Mouse (Mus musculus): Measurements from ENCODE around the gene Nr5a2. TPM values are rescaled to one million over a fixed set of nuclear protein-coding genes. Genes with fewer than 3 reads are reported as not detected.

Nr5a2 gene
- polyA plus RNA-seq, 1 experiment from 2014 or later: 0.52 TPM

DNA sequence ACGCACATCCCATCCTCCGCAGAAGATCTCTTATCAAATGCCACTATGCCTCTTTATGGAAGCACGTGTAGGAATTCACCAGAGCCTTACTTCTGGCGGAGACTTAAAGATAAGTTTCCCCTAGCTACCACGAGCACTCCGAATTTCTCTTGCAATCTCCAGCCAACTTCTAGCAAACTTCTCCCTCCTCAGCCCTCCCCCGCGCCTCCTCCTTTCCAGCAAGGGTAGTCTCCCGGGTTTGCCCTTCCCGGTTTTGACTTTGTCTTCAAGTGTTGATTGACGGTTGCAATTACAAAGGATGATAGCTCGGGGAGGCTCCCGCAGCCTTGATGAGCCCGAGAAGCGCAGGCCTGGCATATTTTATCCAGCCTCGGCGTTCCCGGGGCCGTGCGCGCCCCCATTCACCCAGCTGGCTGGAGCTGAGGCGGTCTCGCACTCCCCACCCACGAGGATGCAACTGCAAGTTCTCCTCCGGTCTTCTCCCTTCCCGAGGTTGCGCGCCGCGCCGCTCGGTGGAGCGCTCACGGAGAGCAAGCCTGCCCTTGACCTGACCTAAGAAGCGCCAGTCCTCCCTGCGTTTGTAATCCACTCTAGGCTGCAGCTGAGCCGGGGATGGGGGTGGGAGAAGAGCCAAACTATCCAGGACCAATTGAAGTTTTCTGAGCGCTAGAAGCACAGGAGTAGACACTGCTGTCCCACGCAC, 7.5 kb downstream of the Nr5a2 start:
- WGBS: under 1% methylated on average over 39 of the region's 39 CpGs

DNA sequence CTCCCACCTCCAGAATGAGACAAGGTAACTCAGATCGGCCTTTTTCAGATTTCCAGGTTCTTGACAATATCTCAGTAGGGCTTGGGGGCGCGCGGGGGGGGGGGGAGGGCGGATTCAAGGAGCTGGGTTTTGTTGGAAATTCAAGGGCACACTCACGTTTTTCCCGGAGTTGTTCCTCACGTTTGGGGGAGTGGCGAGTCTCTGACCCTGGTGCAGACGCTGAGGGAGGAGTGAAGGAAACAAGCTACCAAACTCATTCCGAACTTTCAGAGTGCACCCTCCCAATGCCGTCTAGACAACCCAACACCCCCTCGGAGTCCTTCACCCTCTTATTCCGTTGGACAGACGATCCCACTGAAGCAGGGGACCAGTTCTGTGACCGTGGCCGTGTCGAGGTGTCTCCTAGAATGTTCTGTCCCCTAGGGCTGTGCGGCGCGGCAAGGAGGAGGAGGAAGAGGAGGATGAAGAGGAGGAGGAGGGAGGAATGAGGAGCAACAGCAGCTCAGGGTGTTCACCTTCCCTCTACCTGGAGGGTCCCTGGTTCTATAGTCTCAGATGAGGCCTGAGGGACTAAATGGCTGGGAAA, 8.2 kb downstream of the Nr5a2 start:
- H3K27ac ChIP-seq (ENCODE audit: low read depth, low read length): no peak overlapping the region
- H3K4me1 ChIP-seq (ENCODE audit: control insufficient read depth, insufficient read depth, low read length): peaks cover 18% of the 10 kb centered on the region
- peaks cover 92% of the 10 kb centered on the region for H3K27me3 ChIP-seq (ENCODE audit: control insufficient read depth, insufficient read depth, low read length)
- DNase-seq (ENCODE audit: low spot score, missing footprints) (peak; percentile 94), ATAC-seq (ENCODE audit: low FRiP score) (no peak)
- H3K4me2 ChIP-seq: peak overlapping the region; percentile 64
- H3K9ac ChIP-seq (ENCODE audit: low read length): no peak overlapping the region
- under 1% methylated on average over 20 of the region's 21 CpGs for WGBS
- H3K9me3 ChIP-seq (ENCODE audit: control insufficient read depth, low read length): 0 out of 2 replicates have a peak, but pooled peaks cover 2% of the 10 kb centered on the region
- peak overlapping the region; percentile 30; the same call in 1 of the 2 replicates for H3K4me3 ChIP-seq (ENCODE audit: low read depth, low read length)
- H3K36me3 ChIP-seq (ENCODE audit: control insufficient read depth, insufficient read depth, low read length): no peaks in the 10 kb centered on the region

More for the DNA sequence above, 7.5 kb downstream of the Nr5a2 start:
- Histone ChIP-seq H3K9ac (ENCODE audit: low read length) (no peak overlapping the region; the same call in 1 of the 2 replicates), H3K4me1 (ENCODE audit: control insufficient read depth, insufficient read depth, low read length) (peaks cover 16% of the 10 kb centered on the region), H3K4me3 (ENCODE audit: low read depth, low read length) (peak overlapping the region; percentile 30), H3K27ac (ENCODE audit: low read depth, low read length) (no peak overlapping the region), H3K9me3 (ENCODE audit: control insufficient read depth, low read length) (0 out of 2 replicates have a peak, but pooled peaks cover 2% of the 10 kb centered on the region), H3K27me3 (ENCODE audit: control insufficient read depth, insufficient read depth, low read length) (peaks cover 91% of the 10 kb centered on the region), H3K36me3 (ENCODE audit: control insufficient read depth, insufficient read depth, low read length) (no peaks in the 10 kb centered on the region), H3K4me2 (peak overlapping the region; percentile 64)
- DNase-seq (ENCODE audit: low spot score, missing footprints): peak; percentile 98
- peak; percentile 36 for ATAC-seq (ENCODE audit: low FRiP score)

DNA sequence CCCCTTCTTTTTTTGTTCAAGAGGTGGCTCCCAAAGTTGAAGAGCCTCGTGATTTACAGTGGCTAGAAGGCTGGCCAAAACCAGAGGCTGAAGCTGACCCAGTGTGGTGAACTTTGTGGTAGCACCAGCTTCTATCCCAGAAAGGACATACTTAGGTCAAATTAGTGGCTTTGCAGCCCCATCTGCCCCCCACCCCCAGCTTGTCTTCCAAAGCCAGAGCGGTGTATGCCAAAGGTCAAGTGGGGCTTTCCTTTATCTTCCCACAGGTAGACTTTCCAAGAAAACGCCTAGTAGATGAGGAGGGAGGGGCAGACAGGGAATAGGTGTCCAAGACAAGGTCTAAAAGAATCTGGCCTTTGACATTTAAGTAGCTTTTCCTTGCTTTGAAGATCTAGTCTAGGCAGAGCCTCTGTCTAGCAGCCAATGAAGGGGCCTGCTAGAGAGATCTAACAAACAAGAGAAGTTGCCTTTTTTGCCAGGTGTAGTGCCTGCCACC, 9.0 kb downstream of the Nr5a2 start:
- peaks cover 97% of the 10 kb centered on the region for H3K27me3 ChIP-seq (ENCODE audit: control insufficient read depth, insufficient read depth, low read length)

DNA sequence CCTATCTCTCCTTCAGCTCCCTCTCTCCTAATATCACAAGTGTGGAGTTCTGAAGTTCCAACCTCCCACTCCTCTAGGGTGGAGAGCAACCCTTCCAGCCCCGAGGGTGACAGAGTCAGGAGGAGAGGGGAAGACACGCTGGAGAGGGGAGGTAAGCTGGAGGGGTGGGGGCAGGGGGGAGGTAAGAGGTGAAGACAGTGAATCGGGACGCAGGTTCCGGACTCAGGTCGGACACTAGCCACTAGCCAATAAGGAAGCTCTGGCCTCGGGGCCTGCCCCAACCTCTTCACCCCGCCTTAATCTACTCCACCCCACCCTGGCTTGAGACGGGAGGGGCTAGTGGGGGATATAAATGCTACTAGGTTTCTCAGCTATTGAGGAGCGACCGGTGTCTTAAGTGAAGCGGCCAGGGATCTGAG, 10.9 kb downstream of the Nr5a2 start:
- H3K9me3 ChIP-seq (ENCODE audit: control insufficient read depth, low read length): 0 out of 2 replicates have a peak, but pooled peaks cover 2% of the 10 kb centered on the region
- no peak overlapping the region for H3K27ac ChIP-seq (ENCODE audit: low read depth, low read length)
- peaks cover 19% of the 10 kb centered on the region for H3K4me1 ChIP-seq (ENCODE audit: control insufficient read depth, insufficient read depth, low read length)
- peak overlapping the region; percentile 39 for H3K4me3 ChIP-seq (ENCODE audit: low read depth, low read length)
- peak overlapping the region; percentile 76 for H3K4me2 ChIP-seq
- WGBS: 0% methylated on average over 12 of the region's 12 CpGs
- H3K9ac ChIP-seq (ENCODE audit: low read length): peak overlapping the region; percentile 44; the same call in 1 of the 2 replicates
- DNase-seq (ENCODE audit: low spot score, missing footprints) (peak; percentile 95), ATAC-seq (ENCODE audit: low FRiP score) (peak; percentile 49)
- H3K36me3 ChIP-seq (ENCODE audit: control insufficient read depth, insufficient read depth, low read length): no peaks in the 10 kb centered on the region
- peaks cover 98% of the 10 kb centered on the region for H3K27me3 ChIP-seq (ENCODE audit: control insufficient read depth, insufficient read depth, low read length)

More for the DNA sequence above, 9.0 kb downstream of the Nr5a2 start:
- H3K9ac ChIP-seq (ENCODE audit: low read length): no peak overlapping the region
- H3K27ac ChIP-seq (ENCODE audit: low read depth, low read length): no peak overlapping the region
- peaks cover 19% of the 10 kb centered on the region for H3K4me1 ChIP-seq (ENCODE audit: control insufficient read depth, insufficient read depth, low read length)
- 0 out of 2 replicates have a peak, but pooled peaks cover 2% of the 10 kb centered on the region for H3K9me3 ChIP-seq (ENCODE audit: control insufficient read depth, low read length)
- 13% methylated on average over 3 of the region's 3 CpGs for WGBS
- no peaks in the 10 kb centered on the region for H3K36me3 ChIP-seq (ENCODE audit: control insufficient read depth, insufficient read depth, low read length)
- no peak overlapping the region for H3K4me3 ChIP-seq (ENCODE audit: low read depth, low read length)
- ATAC-seq (ENCODE audit: low FRiP score): no peak
- H3K4me2 ChIP-seq: no peak overlapping the region
- DNase-seq (ENCODE audit: low spot score, missing footprints): peak; percentile 85

DNA sequence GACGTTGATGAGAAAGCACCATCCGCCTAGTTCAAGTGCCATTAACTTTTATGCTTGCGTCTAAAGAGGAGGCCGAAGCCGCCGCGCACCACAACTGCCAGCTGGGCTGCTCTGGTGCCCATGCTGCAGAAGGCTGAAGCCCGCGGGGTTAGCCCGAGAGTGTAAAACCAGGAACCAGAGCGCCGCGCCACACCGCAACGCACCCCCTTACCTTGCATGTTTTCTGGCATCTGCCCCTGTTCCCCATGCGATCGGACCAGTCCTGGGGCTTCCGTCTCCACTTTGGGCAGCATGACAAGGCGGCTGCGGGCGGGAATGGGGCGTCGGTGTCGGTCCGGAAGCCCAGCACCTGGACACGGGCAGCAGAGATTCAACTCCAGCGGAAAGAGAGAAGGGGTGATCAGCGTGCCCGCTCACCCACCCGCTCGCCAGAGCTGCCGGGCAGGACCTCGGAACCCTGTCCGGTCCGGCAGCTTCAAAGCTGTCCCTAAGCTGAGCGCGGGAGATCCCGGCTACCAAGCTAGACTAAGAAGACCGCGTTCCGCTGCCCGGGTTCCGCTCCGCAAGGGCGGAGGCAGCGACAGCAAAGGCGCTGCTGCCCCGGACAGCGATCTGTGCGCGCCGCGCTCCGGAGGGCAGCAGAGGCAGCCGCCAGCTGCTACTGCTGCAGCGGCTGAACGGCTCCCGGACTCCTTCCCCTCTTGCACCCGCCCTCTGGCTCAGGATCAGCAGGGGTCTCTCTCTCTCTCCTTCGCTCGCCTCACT, 11.6 kb downstream of the Nr5a2 start:
- H3K9me3 ChIP-seq (ENCODE audit: control insufficient read depth, low read length): 0 out of 2 replicates have a peak, but pooled peaks cover 2% of the 10 kb centered on the region
- H3K36me3 ChIP-seq (ENCODE audit: control insufficient read depth, insufficient read depth, low read length): no peaks in the 10 kb centered on the region
- peak overlapping the region; percentile 39 for H3K4me3 ChIP-seq (ENCODE audit: low read depth, low read length)
- ATAC-seq (ENCODE audit: low FRiP score) (peak; percentile 78), DNase-seq (ENCODE audit: low spot score, missing footprints) (peak; percentile 97)
- no peak overlapping the region for H3K27ac ChIP-seq (ENCODE audit: low read depth, low read length)
- H3K27me3 ChIP-seq (ENCODE audit: control insufficient read depth, insufficient read depth, low read length): peaks cover 95% of the 10 kb centered on the region
- peak overlapping the region; percentile 76 for H3K4me2 ChIP-seq
- under 1% methylated on average over 58 of the region's 61 CpGs for WGBS
- H3K9ac ChIP-seq (ENCODE audit: low read length): peak overlapping the region; percentile 44; the same call in 1 of the 2 replicates
- peaks cover 19% of the 10 kb centered on the region for H3K4me1 ChIP-seq (ENCODE audit: control insufficient read depth, insufficient read depth, low read length)

DNA sequence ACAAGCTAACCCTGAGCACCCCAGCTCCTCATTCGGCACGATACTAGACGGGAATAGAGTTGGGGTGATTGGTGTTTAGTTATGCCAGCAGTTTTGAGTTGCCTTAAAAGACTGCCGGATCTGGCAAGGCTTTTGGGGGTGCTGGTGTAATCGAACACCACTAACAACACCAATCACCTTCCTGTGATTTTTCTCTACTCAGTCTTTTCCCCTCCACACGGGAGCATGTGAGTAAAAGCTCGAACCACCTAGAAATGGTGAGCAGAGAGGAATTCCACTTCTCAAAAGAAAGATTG, 12.2 kb downstream of the Nr5a2 start:
- Histone ChIP-seq H3K36me3 (ENCODE audit: control insufficient read depth, insufficient read depth, low read length) (no peaks in the 10 kb centered on the region), H3K4me1 (ENCODE audit: control insufficient read depth, insufficient read depth, low read length) (peaks cover 15% of the 10 kb centered on the region), H3K4me3 (ENCODE audit: low read depth, low read length) (peak overlapping the region; percentile 39), H3K9me3 (ENCODE audit: control insufficient read depth, low read length) (0 out of 2 replicates have a peak, but pooled peaks cover 2% of the 10 kb centered on the region), H3K9ac (ENCODE audit: low read length) (no peak overlapping the region), H3K27ac (ENCODE audit: low read depth, low read length) (no peak overlapping the region), H3K27me3 (ENCODE audit: control insufficient read depth, insufficient read depth, low read length) (peaks cover 93% of the 10 kb centered on the region), H3K4me2 (peak overlapping the region; percentile 76)
- DNase-seq (ENCODE audit: low spot score, missing footprints) (no peak), ATAC-seq (ENCODE audit: low FRiP score) (no peak)
- WGBS: 2% methylated on average over 7 of the region's 7 CpGs

DNA sequence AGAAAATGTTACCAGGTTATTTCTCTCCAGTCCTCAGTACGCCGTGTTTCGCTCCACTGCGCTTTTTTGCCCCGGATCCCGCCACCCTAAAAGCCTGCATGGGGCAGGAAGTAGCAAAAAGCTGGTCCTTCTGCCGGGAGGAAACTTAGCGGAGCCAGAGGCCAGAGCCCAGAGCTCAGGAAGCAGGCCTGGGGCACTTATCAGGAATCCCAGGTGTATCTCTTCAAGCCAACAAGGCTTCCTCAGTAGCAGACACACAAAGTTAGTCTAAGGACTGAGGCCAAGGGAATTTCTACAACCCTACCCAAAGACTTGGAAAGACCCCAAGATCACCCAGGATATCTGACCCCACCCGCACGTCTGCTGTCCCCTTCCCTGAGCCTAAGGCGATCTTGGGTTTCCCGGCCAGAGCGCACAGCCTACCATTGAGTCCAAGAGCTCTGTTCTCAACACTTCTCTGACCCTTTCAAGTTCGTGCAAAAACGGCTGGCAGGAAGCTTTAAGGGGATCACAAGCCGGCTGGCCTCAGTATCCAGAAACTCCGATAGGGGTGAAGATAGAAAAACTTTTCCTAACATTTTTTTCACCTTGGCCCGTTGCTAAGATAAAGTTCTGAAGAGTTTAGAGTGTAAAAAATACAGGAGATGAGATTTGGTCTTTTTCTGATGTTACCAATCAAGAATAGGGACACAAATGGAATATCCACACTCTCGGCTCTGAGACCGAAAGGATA, 12.7 kb downstream of the Nr5a2 start:
- no peak overlapping the region for H3K27ac ChIP-seq (ENCODE audit: low read depth, low read length)
- H3K4me3 ChIP-seq (ENCODE audit: low read depth, low read length): peak overlapping the region; percentile 10; the same call in 1 of the 2 replicates
- no peak overlapping the region for H3K9ac ChIP-seq (ENCODE audit: low read length)
- peak overlapping the region; percentile 76; the same call in 1 of the 2 replicates for H3K4me2 ChIP-seq
- H3K4me1 ChIP-seq (ENCODE audit: control insufficient read depth, insufficient read depth, low read length): peaks cover 11% of the 10 kb centered on the region
- H3K9me3 ChIP-seq (ENCODE audit: control insufficient read depth, low read length): 0 out of 2 replicates have a peak, but pooled peaks cover 2% of the 10 kb centered on the region
- DNase-seq (ENCODE audit: low spot score, missing footprints) (peak; percentile 96), ATAC-seq (ENCODE audit: low FRiP score) (no peak)
- WGBS: under 1% methylated on average over 20 of the region's 20 CpGs
- peaks cover 90% of the 10 kb centered on the region for H3K27me3 ChIP-seq (ENCODE audit: control insufficient read depth, insufficient read depth, low read length)
- no peaks in the 10 kb centered on the region for H3K36me3 ChIP-seq (ENCODE audit: control insufficient read depth, insufficient read depth, low read length)

DNA sequence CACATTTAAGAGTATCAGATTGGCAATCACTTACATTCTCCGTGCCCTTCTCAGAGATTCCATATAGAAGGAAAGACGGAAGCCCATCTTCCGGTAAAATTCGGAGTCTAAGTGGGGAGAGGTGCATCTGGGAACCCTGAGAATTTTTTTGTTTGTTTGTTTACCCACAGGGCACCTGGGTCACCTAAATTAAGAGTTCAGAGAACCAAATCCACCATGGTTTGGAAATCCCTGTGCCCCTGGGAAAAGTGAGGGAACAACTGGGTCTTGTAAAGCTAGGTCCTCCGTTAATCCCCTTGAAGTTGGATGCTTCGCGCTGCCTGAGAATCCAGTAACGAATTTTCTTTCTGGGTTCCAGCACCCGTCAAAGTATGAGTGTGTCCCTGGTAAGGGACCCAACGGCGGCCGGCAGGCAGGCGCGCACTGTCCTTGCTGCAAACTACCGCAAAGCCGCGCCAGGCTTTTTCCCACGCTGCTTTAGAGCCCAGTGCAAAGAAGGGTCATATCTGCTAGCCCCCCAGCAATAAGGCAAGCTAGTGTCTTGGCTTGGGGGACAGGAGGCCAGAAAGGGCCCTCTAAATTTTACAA, 13.3 kb downstream of the Nr5a2 start:
- Histone ChIP-seq H3K36me3 (ENCODE audit: control insufficient read depth, insufficient read depth, low read length) (no peaks in the 10 kb centered on the region), H3K9ac (ENCODE audit: low read length) (no peak overlapping the region), H3K4me3 (ENCODE audit: low read depth, low read length) (peak overlapping the region; percentile 10; the same call in 1 of the 2 replicates), H3K27me3 (ENCODE audit: control insufficient read depth, insufficient read depth, low read length) (peaks cover 84% of the 10 kb centered on the region), H3K9me3 (ENCODE audit: control insufficient read depth, low read length) (0 out of 2 replicates have a peak, but pooled peaks cover 2% of the 10 kb centered on the region), H3K4me1 (ENCODE audit: control insufficient read depth, insufficient read depth, low read length) (peaks cover 11% of the 10 kb centered on the region), H3K27ac (ENCODE audit: low read depth, low read length) (no peak overlapping the region), H3K4me2 (no peak overlapping the region; the same call in 1 of the 2 replicates)
- no peak for ATAC-seq (ENCODE audit: low FRiP score)
- WGBS: 1% methylated on average over 18 of the region's 18 CpGs
- peak; percentile 97 for DNase-seq (ENCODE audit: low spot score, missing footprints)
